Mouse (Mus musculus) gastrocnemius, postnatal 14 days (tissue): ENCODE measurements around the gene Ano2. TPM values are rescaled to one million over a fixed set of nuclear protein-coding genes. Genes with fewer than 3 reads are reported as not detected.
A peak's percentile ranks its signal among the peaks of the same experiment; 100 is the strongest.

ENCODE experiments used
- DNase-seq: peaks from one replicate; pipeline ENCODE4 v3.0.0; 2021; ENCODE audit warnings: mixed read lengths
- intact Hi-C: fragments of 180-260 bp; cut with DNase I; formaldehyde crosslinking; loops from one replicate; pipeline ENCODE4 v1.15.1; 2025; ENCODE audit warnings: low total_unique reads
- long read RNA-seq, 2 experiments: library from polyadenylated mRNA; stranded (forward); transcript quantifications; one replicate each; pipeline ENCODE4 v2.0.0; 2021
- total RNA-seq, 2 experiments: library from RNA; stranded (reverse); gene quantifications; 2 replicates each; pipeline ENCODE4 v1.2.3; 2021

Ano2 gene
- total RNA-seq: under 1 TPM; 0.10 to 0.18 TPM
- long read RNA-seq, experiment 1: 0 reads
- long read RNA-seq, experiment 2: 0 reads

DNA sequence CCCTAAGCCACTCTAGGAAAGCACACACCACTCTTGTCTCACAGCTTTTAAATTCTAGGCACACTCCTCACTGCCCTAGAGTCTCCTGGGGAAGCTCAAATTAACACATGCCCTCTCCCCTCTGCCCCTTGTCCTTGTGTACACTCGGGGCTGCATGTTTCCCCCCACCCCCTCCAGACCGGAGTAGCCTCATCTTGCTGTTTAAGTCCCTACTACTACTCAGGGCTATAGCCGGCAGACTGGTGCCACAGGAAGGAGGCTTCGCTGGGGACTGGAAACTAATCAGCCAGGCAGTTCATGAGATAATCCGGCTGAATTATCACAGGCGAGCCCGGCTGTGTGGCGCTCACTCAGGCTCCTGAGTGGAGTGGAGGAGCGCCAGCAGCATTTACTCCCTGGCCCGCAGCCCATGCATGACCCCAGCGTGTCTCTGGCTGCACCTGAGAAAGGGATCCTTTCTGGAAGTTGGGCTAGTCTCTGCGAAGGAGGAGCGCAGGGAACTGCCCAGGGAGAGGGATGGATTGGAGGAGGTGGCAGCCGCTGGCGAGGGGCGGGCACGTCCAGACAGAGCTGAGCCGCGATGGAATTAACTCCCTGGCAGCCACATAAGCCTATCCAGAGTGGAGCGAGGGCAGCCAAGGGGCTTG, at the start of gene Ano2:
TSS of gene Ano2 (plus strand) at position 363 of the 647 bp plus-strand sequence.
- intact Hi-C loops: no loop called here

DNA sequence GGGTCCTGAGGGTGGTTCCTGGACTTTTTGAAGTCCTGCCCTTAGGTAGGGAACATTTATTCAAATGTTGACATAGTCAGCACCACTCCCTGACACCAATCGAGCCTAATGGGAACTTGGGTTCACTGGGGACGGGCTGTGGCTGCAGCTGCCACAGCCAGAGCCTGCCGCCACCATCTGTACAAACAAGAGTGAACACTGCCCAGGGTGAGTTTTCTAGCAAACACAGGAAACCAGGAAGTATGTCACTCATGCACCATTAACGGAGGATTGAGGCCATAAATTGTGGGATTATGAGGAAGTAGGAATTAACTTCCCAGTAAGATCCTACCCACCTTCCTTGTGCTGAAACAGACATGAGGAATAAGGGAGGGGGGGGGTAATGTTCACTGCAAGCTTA, 49.7 kb upstream of the Ano2 start:
- intact Hi-C loops: no loop called here
- DNase-seq: no peak

More for the DNA sequence above, at the start of gene Ano2:
- no peak for DNase-seq

DNA sequence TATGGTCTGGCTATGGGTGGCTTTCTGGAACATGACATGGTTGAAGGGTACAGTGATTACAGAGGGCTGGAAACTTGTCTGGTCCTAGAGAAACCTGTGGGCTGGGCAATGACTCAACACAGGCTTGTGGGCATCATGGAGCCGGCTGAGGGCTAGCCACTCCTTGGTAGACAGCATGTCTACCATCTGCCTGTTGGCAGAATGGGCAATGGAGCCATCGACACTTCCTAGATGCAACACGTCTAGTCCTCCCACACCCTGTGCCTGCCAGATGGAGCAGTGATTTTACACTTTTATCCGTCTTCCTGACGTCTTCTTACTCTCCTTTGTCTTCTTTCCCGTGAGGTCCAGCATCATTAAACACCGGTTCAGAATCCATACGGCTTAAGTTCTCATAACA, 49.1 kb upstream of the Ano2 start:
- intact Hi-C loops: no loop called here
- no peak for DNase-seq

DNA sequence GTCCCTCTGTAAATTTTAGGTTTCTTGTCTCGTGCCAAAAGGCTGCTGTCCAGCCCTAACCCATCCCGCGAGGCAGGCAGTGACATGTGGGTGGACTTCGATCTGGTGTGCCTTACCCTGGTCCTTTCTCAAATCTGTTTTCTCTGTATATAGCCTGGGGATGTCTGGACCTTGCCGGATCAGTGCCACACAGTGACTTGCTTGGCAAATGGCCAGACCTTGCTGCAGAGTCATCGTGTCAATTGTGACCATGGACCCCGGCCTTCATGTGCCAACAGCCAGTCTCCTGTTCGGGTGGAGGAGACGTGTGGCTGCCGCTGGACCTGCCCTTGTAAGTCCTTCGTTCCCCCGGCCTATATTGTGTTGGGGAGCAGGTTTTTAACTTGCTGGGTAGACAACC, 41.3 kb upstream of the Ano2 start:
- intact Hi-C loops: no loop called here
- no peak for DNase-seq

DNA sequence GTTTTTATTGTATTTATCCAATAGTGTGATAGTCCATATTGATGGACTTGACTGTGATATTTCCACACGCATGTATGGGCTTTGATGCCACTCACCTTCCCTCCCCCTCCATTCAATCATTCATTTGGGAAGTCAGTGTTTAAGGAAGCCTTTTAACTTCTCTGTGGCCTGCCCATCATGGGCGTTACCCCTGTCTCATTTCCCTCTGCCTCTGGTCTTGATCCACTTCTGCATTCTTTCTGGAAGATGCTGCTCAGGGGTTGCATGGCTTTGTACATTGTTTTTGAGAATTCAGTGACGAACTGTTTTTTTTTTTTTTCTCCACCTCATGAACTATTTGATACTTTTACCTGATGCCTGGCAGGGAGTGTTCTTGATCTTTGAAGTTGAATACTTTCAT, 38.9 kb upstream of the Ano2 start:
- DNase-seq: no peak
- intact Hi-C loops: no loop called here

DNA sequence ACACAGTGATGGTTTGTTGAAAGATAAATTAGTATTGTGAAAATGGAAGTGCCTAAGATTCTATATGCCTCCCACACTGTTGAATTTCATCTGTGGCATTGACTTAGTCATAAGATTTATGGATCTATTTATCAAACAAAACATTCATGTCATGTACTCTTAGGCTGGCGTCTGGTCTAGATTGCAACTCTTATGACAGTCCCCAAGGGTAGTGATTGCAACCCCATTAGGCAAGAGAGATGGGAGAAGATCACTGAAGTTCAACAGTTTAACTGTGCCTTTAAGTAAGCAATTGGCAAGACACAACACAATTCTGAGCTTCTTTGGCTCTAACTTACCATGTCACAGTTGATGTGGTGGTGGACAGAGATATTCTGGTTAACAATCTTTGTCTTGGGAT, 36.8 kb upstream of the Ano2 start:
- no peak for DNase-seq
- intact Hi-C loops: no loop called here

DNA sequence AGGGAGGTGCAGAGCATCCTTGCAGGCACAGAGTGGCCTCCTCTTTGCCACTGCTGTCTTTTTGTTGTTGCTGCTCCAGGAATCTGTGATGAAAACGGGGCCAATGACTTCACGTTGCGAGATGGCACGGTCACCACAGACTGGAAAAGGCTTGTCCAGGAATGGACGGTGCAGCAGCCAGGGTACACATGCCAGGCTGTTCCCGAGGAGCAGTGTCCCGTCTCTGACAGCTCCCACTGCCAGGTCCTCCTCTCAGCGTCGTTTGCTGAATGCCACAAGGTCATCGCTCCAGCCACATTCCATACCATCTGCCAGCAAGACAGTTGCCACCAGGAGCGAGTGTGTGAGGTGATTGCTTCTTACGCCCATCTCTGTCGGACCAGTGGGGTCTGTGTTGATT, 33.3 kb upstream of the Ano2 start:
- no peak for DNase-seq
- intact Hi-C loops: no loop called here

DNA sequence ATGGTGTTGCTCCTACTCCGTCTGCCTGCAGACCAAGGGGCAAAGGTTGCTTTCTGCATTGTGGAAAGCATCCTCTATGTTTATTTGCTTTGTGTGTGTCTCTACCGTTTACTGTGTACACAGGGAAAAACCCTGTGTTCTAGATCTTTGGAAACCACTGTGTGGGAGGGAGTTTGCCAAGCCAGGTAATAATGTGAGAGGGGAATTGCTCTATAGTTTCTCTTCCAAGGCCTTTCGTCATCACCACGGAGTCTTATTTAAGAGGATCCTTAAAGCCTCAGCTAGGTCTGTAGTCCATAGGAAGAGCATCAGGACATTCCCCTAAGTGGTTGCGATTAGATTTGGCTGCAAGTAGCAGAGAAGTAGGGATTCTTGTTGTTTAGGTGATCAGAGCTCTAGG, 32.3 kb upstream of the Ano2 start:
- intact Hi-C loops: no loop called here
- DNase-seq: no peak

DNA sequence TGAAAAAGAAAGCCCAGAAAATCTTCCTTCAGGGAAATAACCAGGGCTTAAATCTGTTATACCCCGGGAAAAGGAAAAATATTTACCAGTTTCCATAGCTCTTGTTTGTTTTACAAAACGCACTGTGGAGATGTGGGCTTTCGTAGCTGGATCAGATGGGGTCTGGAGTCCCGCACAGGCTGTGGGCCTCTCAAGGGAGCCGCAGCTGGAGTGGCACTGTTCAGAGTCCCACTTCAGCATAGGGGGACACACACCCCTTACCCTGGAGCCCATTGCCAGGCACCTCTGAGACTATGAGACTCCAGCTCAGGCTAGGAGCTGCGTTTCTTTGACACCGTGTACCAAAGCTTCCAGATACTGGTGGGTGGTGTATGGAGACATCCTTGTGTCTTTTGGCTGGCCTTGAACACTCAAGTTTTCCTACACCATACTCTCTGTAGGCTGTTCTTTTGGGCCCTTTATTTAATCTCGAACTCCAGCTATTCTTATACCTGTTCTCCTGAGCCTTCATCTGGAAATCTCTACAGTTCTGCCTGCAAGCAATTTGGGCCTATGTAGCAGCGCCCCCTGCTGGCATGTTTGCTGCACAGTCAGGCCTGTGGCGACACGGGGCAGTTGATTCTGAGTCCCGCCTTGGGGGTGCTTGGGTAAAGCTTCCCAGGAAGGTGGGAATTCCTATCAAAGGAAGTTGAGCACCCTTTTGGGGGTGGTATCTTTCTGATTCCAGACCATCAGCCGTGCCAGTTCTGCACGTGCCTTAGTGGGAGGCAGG, 28.9 kb upstream of the Ano2 start:
- intact Hi-C loops: loop anchor here (2.0 kb wide), 1 partner anchor 34 kb away; no protein-coding TSS in a partner anchor
- DNase-seq: peak; percentile 78

DNA sequence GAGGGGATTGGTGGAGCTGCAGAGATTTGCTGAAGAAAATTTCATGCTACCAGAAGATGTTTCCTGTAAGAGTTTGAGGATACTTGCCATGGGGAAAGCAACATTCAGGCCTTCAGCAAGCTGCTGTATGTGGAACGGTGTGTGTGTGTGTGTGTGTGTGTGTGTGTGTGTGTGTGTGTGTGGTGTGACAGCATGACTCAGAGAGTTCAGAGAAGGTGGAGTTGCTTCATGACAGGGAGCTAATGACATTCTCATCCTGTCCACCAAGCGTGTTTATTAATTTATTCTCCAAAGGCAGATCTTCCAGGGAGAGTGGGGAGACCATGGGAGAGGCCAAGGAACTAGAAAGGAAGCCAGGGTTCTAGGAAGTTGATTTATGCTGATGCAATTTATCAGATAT, 26.3 kb upstream of the Ano2 start:
- intact Hi-C loops: no loop called here

DNA sequence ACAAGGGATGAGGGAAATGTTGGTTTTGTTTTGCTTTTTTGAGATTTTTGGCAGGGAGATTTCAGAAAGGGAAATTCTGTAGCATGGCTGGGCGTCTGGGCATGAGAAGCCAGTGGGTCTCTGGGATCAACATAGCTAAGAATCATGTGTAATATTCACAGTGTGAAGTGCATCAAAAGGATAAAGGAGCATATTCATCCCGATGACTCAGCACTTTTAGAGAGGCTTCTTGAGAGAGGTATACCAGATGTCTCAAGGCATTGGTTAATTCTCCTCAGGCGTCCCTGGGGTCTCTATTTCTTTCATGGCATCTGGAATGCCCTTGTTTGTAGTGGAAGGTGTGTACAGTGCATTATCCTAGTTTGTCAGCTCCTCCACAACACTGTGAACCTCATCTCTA, 18.4 kb upstream of the Ano2 start:
- intact Hi-C loops: no loop called here
- DNase-seq: no peak

More for the DNA sequence above, 26.3 kb upstream of the Ano2 start:
- no peak for DNase-seq

DNA sequence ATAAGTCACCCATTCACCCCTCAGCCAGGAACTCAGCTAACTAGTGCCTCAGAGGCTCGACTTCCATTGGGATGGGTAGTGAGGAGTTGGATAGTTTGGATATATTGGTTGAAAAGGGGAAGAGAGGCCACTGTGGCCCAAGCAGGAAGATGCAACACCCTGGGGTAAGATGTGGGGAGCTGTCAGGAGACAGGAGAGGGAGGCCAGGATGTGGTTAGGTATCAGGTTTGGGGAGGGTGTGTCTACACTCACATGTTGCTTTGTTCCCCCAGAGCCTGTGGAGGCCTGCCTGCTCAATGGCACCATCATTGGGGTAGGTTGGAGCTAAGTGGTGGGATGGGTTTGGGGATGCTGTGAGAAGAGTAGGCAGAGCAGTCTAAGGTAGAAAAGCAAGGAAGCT, 11.7 kb upstream of the Ano2 start:
- no peak for DNase-seq
- intact Hi-C loops: no loop called here

DNA sequence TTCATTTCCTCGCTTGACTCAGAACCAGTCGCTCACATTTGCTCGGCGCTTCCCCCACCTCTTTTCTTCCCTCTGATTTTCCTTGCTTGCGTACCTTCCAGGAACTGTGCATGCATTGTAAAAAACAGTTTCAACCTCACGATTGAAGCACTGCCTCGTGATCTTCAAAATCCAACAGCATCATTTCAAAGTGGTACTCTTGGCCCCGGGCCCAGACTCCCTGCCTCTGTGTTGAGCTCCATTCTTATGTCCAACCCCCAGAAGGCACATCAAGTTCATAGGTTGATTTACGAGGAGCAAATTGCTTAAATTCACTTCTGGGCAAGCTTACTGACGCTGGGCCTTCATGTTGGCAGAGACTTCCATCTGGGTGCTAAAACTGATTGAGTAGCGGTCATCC, 9.6 kb upstream of the Ano2 start:
- intact Hi-C loops: no loop called here
- DNase-seq: no peak

DNA sequence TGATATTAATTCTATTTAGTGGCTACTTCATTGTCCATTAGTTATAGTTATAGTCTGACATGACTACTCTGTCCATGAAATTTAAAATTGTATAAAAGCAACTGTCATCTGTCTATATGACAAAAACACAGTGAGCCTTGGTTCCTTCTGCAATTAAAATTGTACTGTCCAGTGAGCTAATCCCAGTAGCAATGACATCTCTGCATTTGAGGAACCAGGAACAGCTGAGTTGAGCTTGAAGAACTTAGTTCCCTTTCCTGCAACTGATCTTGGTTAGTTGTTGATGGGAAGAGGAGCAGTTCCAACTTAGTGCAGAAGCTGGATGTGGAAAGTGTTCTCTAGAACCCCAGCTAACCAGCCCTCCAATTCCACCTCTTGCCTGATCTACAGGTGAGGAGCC, 4.8 kb upstream of the Ano2 start:
- DNase-seq: no peak
- intact Hi-C loops: no loop called here

DNA sequence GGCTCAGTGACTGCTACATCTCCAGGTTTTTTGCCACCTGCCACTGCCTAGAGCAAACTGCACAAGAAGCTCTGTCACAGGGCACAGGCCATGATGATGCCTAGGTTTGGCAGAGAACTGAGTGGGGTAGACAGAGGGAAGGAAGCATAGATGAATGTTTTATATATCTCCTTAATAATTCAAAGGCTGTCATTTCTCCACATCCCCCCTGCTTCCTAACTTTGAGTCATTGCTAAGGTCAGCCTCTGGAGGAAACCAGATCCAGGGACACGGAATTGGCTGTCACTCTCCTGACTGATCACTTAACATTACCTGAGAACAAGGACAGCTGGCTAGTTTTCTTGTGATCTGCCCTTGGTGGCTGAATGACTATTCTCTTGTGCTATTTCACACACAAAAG, 2.2 kb upstream of the Ano2 start:
- DNase-seq: no peak
- intact Hi-C loops: no loop called here

DNA sequence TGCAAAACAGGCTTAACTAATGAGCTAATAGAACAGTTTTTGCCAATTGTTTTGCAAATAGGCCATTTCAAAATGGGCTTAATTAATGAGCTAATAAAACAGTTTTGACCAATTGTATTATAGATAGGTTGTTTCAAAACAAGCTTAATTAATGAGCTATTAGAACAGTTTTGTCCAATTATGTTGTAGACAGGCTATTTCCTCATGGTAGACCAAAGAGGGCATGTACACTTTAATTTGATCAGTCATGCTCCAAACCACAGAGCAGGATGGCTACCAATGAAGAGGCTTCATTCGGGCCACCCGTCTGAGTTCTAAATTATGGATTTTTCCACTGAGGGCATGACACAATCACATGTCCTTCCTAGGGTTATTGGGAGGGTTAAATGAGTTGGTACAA, 10.9 kb downstream of the Ano2 start:
- no peak for DNase-seq
- intact Hi-C loops: no loop called here

DNA sequence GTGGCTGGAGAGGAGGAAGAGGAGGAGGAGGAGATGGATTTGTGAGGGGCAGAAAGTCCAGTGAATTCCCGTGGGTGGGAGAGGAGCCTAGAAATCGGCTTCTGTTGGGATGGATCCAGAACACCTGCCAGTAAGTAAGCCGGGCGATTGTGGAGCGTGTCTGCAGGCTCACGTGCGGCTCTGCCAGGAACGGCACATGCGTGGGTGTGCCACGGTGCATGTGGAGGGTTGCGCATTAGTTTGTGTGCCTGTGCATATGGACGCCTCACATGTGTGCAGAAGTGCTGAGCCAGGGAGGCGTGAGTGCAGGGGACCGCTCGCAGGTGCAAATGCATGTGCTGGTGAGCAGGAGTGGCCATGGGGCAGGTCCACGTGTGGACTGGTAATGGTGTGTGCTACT, 21.0 kb downstream of the Ano2 start:
- intact Hi-C loops: no loop called here
- no peak for DNase-seq

DNA sequence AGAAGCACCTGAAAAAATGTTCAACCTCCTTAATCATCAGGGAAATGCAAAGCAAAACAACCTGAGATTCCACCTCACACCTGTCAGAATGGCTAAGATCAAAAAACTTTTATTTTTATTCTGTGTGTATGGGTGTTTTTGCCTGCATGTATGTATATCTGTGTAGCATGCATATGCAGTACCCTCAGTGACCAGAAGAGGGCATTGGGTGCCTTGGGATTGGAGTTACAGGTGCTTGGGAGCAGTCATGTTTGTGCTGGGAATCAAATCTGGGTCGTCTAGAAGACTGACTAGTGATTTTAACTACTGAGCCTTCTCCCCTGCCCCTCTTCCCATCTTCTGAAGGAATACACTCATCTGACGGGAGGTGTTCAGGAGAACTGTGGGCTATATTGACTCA, 36.2 kb downstream of the Ano2 start:
- DNase-seq: no peak
- intact Hi-C loops: no loop called here

DNA sequence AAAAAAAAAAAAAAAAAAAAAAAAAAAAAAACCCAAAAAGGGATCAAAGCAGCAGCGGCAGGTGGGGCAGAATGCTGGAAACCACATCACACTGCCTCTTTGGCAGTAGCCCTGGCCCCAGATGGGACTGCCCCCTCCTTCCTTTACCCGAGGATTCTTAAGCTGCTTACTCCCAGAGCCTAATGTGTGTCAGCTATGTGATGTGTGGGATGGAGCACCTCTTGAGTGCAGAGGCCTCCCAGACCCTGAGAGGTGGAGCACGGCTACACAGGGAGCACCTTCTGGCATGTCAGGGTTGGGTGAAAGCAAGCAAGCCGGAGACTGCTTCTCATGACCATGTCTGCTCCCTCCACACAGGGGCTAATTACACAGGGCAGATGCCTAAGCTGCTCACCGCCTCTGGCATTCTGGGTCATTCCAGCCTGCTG, 37.3 kb downstream of the Ano2 start:
- no peak for DNase-seq
- intact Hi-C loops: no loop called here

DNA sequence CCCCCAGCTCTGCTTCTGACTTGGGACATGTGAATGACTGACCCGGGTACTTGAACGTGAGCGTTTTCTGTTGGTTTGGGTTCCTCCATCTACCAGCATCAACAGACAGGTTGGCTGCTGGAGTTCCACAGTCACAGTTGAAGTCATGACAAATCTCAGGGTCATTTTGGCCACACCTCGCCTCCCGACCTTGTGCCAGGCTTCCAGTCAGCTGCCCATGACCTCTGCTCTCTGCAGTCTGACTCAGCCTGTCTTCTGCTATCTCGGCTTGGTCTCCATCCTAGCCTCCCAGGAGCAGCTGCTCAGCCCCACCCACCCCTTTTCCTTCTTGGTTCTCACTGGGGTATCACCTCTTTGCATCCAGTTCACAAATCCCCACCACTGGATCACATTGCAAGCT, 39.3 kb downstream of the Ano2 start:
- intact Hi-C loops: no loop called here

DNA sequence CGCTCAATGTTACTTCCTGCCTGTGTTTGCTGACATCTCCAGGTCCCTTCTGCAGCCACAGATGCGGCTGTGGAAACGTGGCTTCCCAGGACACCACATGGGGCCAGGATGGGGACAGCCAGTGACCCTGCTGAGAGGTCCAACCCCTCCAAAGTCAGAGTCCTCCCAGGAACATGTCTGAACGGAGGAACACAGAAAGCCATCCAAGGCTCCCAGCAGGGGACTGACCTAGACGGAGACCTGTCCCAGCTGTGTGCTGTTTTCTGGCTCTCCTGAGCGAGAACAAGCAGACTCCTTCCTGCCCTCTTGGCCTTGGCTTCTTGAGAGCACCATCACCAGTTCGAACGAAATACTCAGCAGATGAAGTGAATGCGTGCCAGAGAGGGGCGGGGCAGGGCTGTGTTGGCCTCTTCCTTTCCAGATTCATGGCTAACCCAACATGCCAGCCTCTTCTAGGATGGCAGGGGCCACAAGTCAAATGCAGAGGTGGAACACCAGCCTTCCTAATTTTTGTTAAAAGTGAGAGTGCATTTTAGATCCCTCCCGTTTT, 39.8 kb downstream of the Ano2 start:
- no peak for DNase-seq
- intact Hi-C loops: no loop called here

More for the DNA sequence above, 39.3 kb downstream of the Ano2 start:
- DNase-seq: no peak
